Mouse (Mus musculus): ENCODE results near the gene Lrp10. TPM values are rescaled to one million over a fixed set of nuclear protein-coding genes. Genes with fewer than 3 reads are reported as not detected.

Gene Lrp10
- polyA plus RNA-seq, 1 experiment = 41.5 TPM

- DNase-seq (ENCODE audit: low read depth) = no peak
- TF ChIP-seq POLR2A (IDR thresholded peaks at IDR 0.05; ENCODE audit: borderline replicate concordance, extremely low read depth, insufficient read depth, insufficient read length, poor library complexity, severe bottlenecking) (no peak), CTCF (IDR thresholded peaks at IDR 0.05; ENCODE audit: borderline replicate concordance, extremely low read depth, insufficient read depth, insufficient read length) (no peak)
These were observed 13.4 kb downstream of the Lrp10 start for GRCm38 (mm10) chr14:54477172-54477909.

- peak; percentile 45 for DNase-seq (ENCODE audit: low read depth)
- TF ChIP-seq POLR2A (IDR thresholded peaks at IDR 0.05; ENCODE audit: borderline replicate concordance, extremely low read depth, insufficient read depth, insufficient read length, poor library complexity, severe bottlenecking) (no peak), CTCF (IDR thresholded peaks at IDR 0.05; ENCODE audit: borderline replicate concordance, extremely low read depth, insufficient read depth, insufficient read length) (no peak)
These were observed 15.5 kb downstream of the Lrp10 start for GRCm38 (mm10) chr14:54479451-54479920.

GRCm38 (mm10) chr14:54480673-54481072, 16.7 kb downstream of the Lrp10 start:
- TF ChIP-seq POLR2A (IDR thresholded peaks at IDR 0.05; ENCODE audit: borderline replicate concordance, extremely low read depth, insufficient read depth, insufficient read length, poor library complexity, severe bottlenecking) (no peak), CTCF (IDR thresholded peaks at IDR 0.05; ENCODE audit: borderline replicate concordance, extremely low read depth, insufficient read depth, insufficient read length) (no peak)
- peak; percentile 8 for DNase-seq (ENCODE audit: low read depth)

GRCm38 (mm10) chr14:54481402-54481801, 17.5 kb downstream of the Lrp10 start:
- TF ChIP-seq CTCF (IDR thresholded peaks at IDR 0.05; ENCODE audit: borderline replicate concordance, extremely low read depth, insufficient read depth, insufficient read length) (no peak), POLR2A (IDR thresholded peaks at IDR 0.05; ENCODE audit: borderline replicate concordance, extremely low read depth, insufficient read depth, insufficient read length, poor library complexity, severe bottlenecking) (no peak)
- DNase-seq (ENCODE audit: low read depth) = no peak

- DNase-seq (ENCODE audit: low read depth) = peak; percentile 31
- TF ChIP-seq POLR2A (IDR thresholded peaks at IDR 0.05; ENCODE audit: borderline replicate concordance, extremely low read depth, insufficient read depth, insufficient read length, poor library complexity, severe bottlenecking) (no peak), CTCF (IDR thresholded peaks at IDR 0.05; ENCODE audit: borderline replicate concordance, extremely low read depth, insufficient read depth, insufficient read length) (peak; percentile 57; the same call in 1 of the 2 replicates)
These were observed 18.6 kb downstream of the Lrp10 start for GRCm38 (mm10) chr14:54482498-54482897.

GRCm38 (mm10) chr14:54485899-54486298, 22.0 kb downstream of the Lrp10 start:
- no peak for DNase-seq (ENCODE audit: low read depth)
- TF ChIP-seq POLR2A (IDR thresholded peaks at IDR 0.05; ENCODE audit: borderline replicate concordance, extremely low read depth, insufficient read depth, insufficient read length, poor library complexity, severe bottlenecking) (no peak), CTCF (IDR thresholded peaks at IDR 0.05; ENCODE audit: borderline replicate concordance, extremely low read depth, insufficient read depth, insufficient read length) (no peak)

GRCm38 (mm10) chr14:54487732-54488131, 23.8 kb downstream of the Lrp10 start:
- DNase-seq (ENCODE audit: low read depth) = peak; percentile 58

GRCm38 (mm10) chr14:54488350-54488749, 24.4 kb downstream of the Lrp10 start:
- DNase-seq (ENCODE audit: low read depth) = no peak
- TF ChIP-seq CTCF (IDR thresholded peaks at IDR 0.05; ENCODE audit: borderline replicate concordance, extremely low read depth, insufficient read depth, insufficient read length) = no peak
- no peak for TF ChIP-seq POLR2A (IDR thresholded peaks at IDR 0.05; ENCODE audit: borderline replicate concordance, extremely low read depth, insufficient read depth, insufficient read length, poor library complexity, severe bottlenecking)

More at GRCm38 (mm10) chr14:54487732-54488131, 23.8 kb downstream of the Lrp10 start:
- TF ChIP-seq CTCF (IDR thresholded peaks at IDR 0.05; ENCODE audit: borderline replicate concordance, extremely low read depth, insufficient read depth, insufficient read length) (no peak), POLR2A (IDR thresholded peaks at IDR 0.05; ENCODE audit: borderline replicate concordance, extremely low read depth, insufficient read depth, insufficient read length, poor library complexity, severe bottlenecking) (no peak)

- no peak for TF ChIP-seq POLR2A (IDR thresholded peaks at IDR 0.05; ENCODE audit: borderline replicate concordance, extremely low read depth, insufficient read depth, insufficient read length, poor library complexity, severe bottlenecking)
- TF ChIP-seq CTCF (IDR thresholded peaks at IDR 0.05; ENCODE audit: borderline replicate concordance, extremely low read depth, insufficient read depth, insufficient read length) = no peak
- peak; percentile 24 for DNase-seq (ENCODE audit: low read depth)
These were observed 28.6 kb downstream of the Lrp10 start for GRCm38 (mm10) chr14:54492345-54493131.

- DNase-seq (ENCODE audit: low read depth) = no peak
- TF ChIP-seq POLR2A (IDR thresholded peaks at IDR 0.05; ENCODE audit: borderline replicate concordance, extremely low read depth, insufficient read depth, insufficient read length, poor library complexity, severe bottlenecking) (no peak), CTCF (IDR thresholded peaks at IDR 0.05; ENCODE audit: borderline replicate concordance, extremely low read depth, insufficient read depth, insufficient read length) (no peak)
These were observed 29.3 kb downstream of the Lrp10 start for GRCm38 (mm10) chr14:54493236-54493635.

GRCm38 (mm10) chr14:54494234-54494633, 30.3 kb downstream of the Lrp10 start:
- no peak for TF ChIP-seq POLR2A (IDR thresholded peaks at IDR 0.05; ENCODE audit: borderline replicate concordance, extremely low read depth, insufficient read depth, insufficient read length, poor library complexity, severe bottlenecking)
- peak; percentile 85 for TF ChIP-seq CTCF (IDR thresholded peaks at IDR 0.05; ENCODE audit: borderline replicate concordance, extremely low read depth, insufficient read depth, insufficient read length)
- DNase-seq (ENCODE audit: low read depth) = peak; percentile 69
